Mouse (Mus musculus) midbrain, embryonic 16.5 days (tissue): Measurements from ENCODE around the gene Rmi2. TPM values are rescaled to one million over a fixed set of nuclear protein-coding genes. Genes with fewer than 3 reads are reported as not detected.

Experiments used
- ATAC-seq: fragments of 200-750 bp; cut with Nextera tagmentation; 2 replicates; pipeline ENCODE4 v1.8.0; 2017; ENCODE audit warnings: moderate TSS enrichment
- H3K27ac ChIP-seq: fragments of 300-500 bp; sonication (generic); 2 replicates; pipeline ENCODE4 v1.5.1; 2014; ENCODE audit warnings: mild to moderate bottlenecking, low read length, mixed read lengths
- H3K27me3 ChIP-seq: fragments of 300-500 bp; sonication (generic); 2 replicates; pipeline ENCODE4 v1.6.1; 2014; ENCODE audit warnings: low read depth, low read length, mixed read lengths; ENCODE audit not compliant: control insufficient read depth, insufficient read depth
- H3K36me3 ChIP-seq: fragments of 300-500 bp; sonication (generic); 2 replicates; pipeline ENCODE4 v1.6.1; 2014; ENCODE audit warnings: mild to moderate bottlenecking, low read length, moderate library complexity, mixed read lengths; ENCODE audit not compliant: control insufficient read depth, insufficient read depth
- H3K4me1 ChIP-seq: fragments of 300-500 bp; sonication (generic); 2 replicates; pipeline ENCODE4 v1.6.1; 2014; ENCODE audit warnings: mild to moderate bottlenecking, low read length, mixed read lengths; ENCODE audit not compliant: control insufficient read depth, insufficient read depth
- H3K4me2 ChIP-seq: fragments of 300-500 bp; sonication (generic); 2 replicates; pipeline ENCODE4 v1.6.1; 2014; ENCODE audit warnings: mild to moderate bottlenecking, low read length, mixed read lengths
- H3K4me3 ChIP-seq: fragments of 300-500 bp; sonication (generic); 2 replicates; pipeline ENCODE4 v1.5.1; 2014; ENCODE audit warnings: low read depth, mild to moderate bottlenecking, low read length, moderate library complexity, mixed read lengths
- H3K9ac ChIP-seq: fragments of 300-500 bp; sonication (generic); 2 replicates; pipeline ENCODE4 v1.6.1; 2014; ENCODE audit warnings: low read depth, low read length, mixed read lengths
- H3K9me3 ChIP-seq: fragments of 300-500 bp; sonication (generic); replicated peaks from 2 replicates; pipeline ENCODE4 v1.6.1; 2014; ENCODE audit warnings: mild to moderate bottlenecking, low read length, mixed read lengths; ENCODE audit not compliant: control insufficient read depth, poor library complexity, severe bottlenecking
- WGBS: fragments of 180-500 bp; shearing (Covaris S2); extraction: QIAGEN DNeasy Blood & Tissue Kit; methylation state at CpG from one replicate; pipeline ENCODE4 v1.1.7; 2014; 5-methylcytosine and 5-hydroxymethylcytosine counted together
- polyA plus RNA-seq: library from polyadenylated mRNA; unstranded; fragments of >200 nt; fragmentation: Nextera tagmentation; extraction: Ambion mirVana; gene quantifications from 2 replicates; pipeline ENCODE4 v1.2.1, GENCODE M21; 2015

The Rmi2 gene
- polyA plus RNA-seq, 1 experiment from 2014 or later, result 0.31 TPM

- Histone ChIP-seq H3K27ac (no peak overlapping the region), H3K9ac (no peak overlapping the region), H3K27me3 (no peaks in the 10 kb centered on the region), H3K4me3 (no peak overlapping the region), H3K4me1 (no peaks in the 10 kb centered on the region), H3K36me3 (no peaks in the 10 kb centered on the region), H3K4me2 (no peak overlapping the region), H3K9me3 (no peaks in the 10 kb centered on the region)
- 32% methylated on average over 11 of the region's 11 CpGs for WGBS
- ATAC-seq, result no peak
Observed at GRCm38 (mm10) chr16:10867904-10868440, 33.1 kb downstream of the Rmi2 start.

- Histone ChIP-seq H3K36me3 (no peaks in the 10 kb centered on the region), H3K27me3 (no peaks in the 10 kb centered on the region), H3K27ac (no peak overlapping the region), H3K4me2 (no peak overlapping the region), H3K9me3 (no peaks in the 10 kb centered on the region), H3K4me1 (no peaks in the 10 kb centered on the region), H3K9ac (0 out of 2 replicates have a peak overlapping the region, but pooled peaks have one; percentile 10), H3K4me3 (no peak overlapping the region)
- ATAC-seq, result no peak
- 59% methylated on average over 4 of the region's 4 CpGs for WGBS
Observed at GRCm38 (mm10) chr16:10870969-10871368, 36.1 kb downstream of the Rmi2 start.

- no peaks in the 10 kb centered on the region for H3K9me3 ChIP-seq
- WGBS, result 72% methylated on average over 4 of the region's 4 CpGs
- no peaks in the 10 kb centered on the region for H3K36me3 ChIP-seq
- H3K4me2 ChIP-seq, result no peak overlapping the region
- no peak overlapping the region for H3K9ac ChIP-seq
- H3K4me3 ChIP-seq, result no peak overlapping the region
- no peaks in the 10 kb centered on the region for H3K27me3 ChIP-seq
- ATAC-seq, result no peak
- H3K27ac ChIP-seq, result no peak overlapping the region
- H3K4me1 ChIP-seq, result no peaks in the 10 kb centered on the region
Observed at GRCm38 (mm10) chr16:10872825-10873360, 38.0 kb downstream of the Rmi2 start.

- WGBS, result 5% methylated on average over 5 of the region's 5 CpGs
- Histone ChIP-seq H3K4me1 (no peaks in the 10 kb centered on the region), H3K27ac (no peak overlapping the region), H3K36me3 (no peaks in the 10 kb centered on the region), H3K27me3 (no peaks in the 10 kb centered on the region), H3K9me3 (no peaks in the 10 kb centered on the region), H3K9ac (no peak overlapping the region), H3K4me2 (no peak overlapping the region), H3K4me3 (no peak overlapping the region)
- ATAC-seq, result peak; percentile 49; the same call in 1 of the 2 replicates
Observed at GRCm38 (mm10) chr16:10873654-10874053, 38.8 kb downstream of the Rmi2 start.

GRCm38 (mm10) chr16:10878227-10878626 lies 43.4 kb downstream of the Rmi2 start:
- WGBS, result 83% methylated on average over 3 of the region's 3 CpGs
- Histone ChIP-seq H3K4me3 (no peak overlapping the region), H3K9me3 (no peaks in the 10 kb centered on the region)

GRCm38 (mm10) chr16:10879467-10879866 lies 44.6 kb downstream of the Rmi2 start:
- Histone ChIP-seq H3K27me3 (no peaks in the 10 kb centered on the region), H3K4me1 (no peaks in the 10 kb centered on the region), H3K9me3 (no peaks in the 10 kb centered on the region), H3K36me3 (no peaks in the 10 kb centered on the region), H3K27ac (no peak overlapping the region), H3K4me2 (no peak overlapping the region), H3K9ac (no peak overlapping the region), H3K4me3 (no peak overlapping the region)
- whole genome bisulfite sequencing, result 94% methylated on average over 1 of the region's 1 CpGs
- ATAC-seq, result no peak; the same call in 1 of the 2 replicates

More at GRCm38 (mm10) chr16:10878227-10878626, 43.4 kb downstream of the Rmi2 start:
- Histone ChIP-seq H3K9ac (no peak overlapping the region), H3K36me3 (no peaks in the 10 kb centered on the region), H3K4me1 (no peaks in the 10 kb centered on the region), H3K27me3 (no peaks in the 10 kb centered on the region), H3K4me2 (no peak overlapping the region), H3K27ac (no peak overlapping the region)
- no peak for ATAC-seq

- Histone ChIP-seq H3K4me3 (no peak overlapping the region), H3K36me3 (no peaks in the 10 kb centered on the region), H3K27ac (no peak overlapping the region), H3K9me3 (no peaks in the 10 kb centered on the region), H3K27me3 (no peaks in the 10 kb centered on the region), H3K4me2 (no peak overlapping the region), H3K4me1 (no peaks in the 10 kb centered on the region), H3K9ac (no peak overlapping the region)
- 53% methylated on average over 4 of the region's 4 CpGs for WGBS
- peak; percentile 54; the same call in 1 of the 2 replicates for ATAC-seq
Observed at GRCm38 (mm10) chr16:10881231-10881962, 46.5 kb downstream of the Rmi2 start.

GRCm38 (mm10) chr16:10887436-10887835 lies 52.6 kb downstream of the Rmi2 start:
- Histone ChIP-seq H3K9me3 (no peaks in the 10 kb centered on the region), H3K4me1 (no peaks in the 10 kb centered on the region), H3K4me3 (no peak overlapping the region), H3K4me2 (no peak overlapping the region), H3K9ac (no peak overlapping the region), H3K27me3 (no peaks in the 10 kb centered on the region), H3K27ac (no peak overlapping the region), H3K36me3 (no peaks in the 10 kb centered on the region)
- WGBS, result 90% methylated on average over 2 of the region's 2 CpGs
- no peak for ATAC-seq

- Histone ChIP-seq H3K9me3 (no peaks in the 10 kb centered on the region), H3K27ac (no peak overlapping the region), H3K27me3 (no peaks in the 10 kb centered on the region), H3K36me3 (no peaks in the 10 kb centered on the region), H3K4me1 (no peaks in the 10 kb centered on the region), H3K4me3 (no peak overlapping the region), H3K9ac (no peak overlapping the region), H3K4me2 (no peak overlapping the region)
- 85% methylated on average over 3 of the region's 3 CpGs for WGBS
- ATAC-seq, result no peak
Observed at GRCm38 (mm10) chr16:10890363-10890762, 55.5 kb downstream of the Rmi2 start.
